Mouse (Mus musculus): ENCODE data around the gene Ybey.

Gene Ybey

DNA sequence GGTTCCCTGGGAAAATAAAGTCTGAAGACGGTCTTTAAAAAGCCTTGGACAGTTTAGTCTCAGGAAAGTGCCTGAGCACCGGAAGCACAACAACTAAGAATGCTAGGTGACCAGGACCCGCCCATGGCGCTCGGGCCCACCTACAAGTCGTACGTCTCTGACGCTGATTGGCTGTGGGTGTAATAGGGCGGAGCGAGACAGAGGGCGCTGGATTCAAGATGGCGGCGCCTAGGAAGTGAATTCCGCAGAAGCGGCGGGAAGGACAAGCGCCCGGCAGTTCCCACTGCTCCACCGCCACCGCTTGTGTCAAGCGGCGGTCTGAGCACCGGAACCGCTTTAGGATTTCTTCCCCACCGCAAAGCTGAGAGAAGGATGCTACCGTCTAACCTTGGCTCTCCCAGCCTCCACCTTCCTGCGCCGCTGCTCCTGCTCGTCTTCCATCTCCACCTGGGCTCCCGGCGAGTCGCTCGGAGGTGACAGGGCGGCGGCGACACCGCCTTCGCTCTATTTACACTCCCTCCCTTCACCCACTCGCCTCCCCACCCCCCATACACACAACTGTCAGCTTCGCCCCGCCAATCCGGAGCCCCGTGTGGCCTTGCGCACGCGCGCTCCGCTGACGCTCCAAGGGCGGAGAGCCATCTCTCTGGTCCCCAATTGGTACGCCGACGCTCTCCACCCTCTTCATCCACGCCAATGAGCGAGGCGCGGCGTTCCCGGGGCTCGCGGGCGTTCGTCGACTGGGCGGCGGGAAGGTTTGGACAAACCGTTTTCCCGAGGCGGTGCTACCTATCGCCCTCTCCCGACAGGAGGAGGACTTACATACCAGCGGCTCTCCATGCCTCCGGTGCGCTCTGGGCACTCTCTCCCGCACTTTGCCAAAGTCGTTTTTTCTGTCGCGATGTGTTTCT, 26.5 kb downstream of the Ybey start, which contains the start of gene Pcnt:
TSS of gene Pcnt (minus strand) at position 609 of the 911 bp plus-strand sequence.
- peak; percentile 91 for DNase-seq (ENCODE audit: low read depth, low spot score)

DNA sequence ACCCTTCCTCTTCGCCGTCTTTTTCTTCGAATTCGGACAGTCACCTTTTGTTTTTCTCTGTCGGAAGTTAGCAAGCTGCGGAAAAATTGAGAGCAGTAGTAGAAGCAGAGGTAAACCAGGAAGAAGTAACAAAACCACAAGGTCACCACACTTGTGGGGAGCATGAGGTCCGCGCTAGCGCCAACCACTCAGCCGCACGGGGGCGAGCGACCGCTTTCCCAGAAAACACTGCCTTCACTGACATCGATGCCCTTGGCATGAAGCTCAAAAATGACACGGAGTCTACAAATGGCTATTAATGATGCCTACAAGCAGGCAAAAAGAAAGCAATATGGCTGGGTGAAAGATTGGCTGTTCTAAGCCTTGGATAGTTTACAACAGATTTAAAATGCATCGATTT, 28.6 kb downstream of the Ybey start, which contains the start of gene AC141477.1:
TSS of gene AC141477.1 (minus strand) at position 164 of the 400 bp plus-strand sequence.
- no peak for DNase-seq (ENCODE audit: low read depth, low spot score)

DNA sequence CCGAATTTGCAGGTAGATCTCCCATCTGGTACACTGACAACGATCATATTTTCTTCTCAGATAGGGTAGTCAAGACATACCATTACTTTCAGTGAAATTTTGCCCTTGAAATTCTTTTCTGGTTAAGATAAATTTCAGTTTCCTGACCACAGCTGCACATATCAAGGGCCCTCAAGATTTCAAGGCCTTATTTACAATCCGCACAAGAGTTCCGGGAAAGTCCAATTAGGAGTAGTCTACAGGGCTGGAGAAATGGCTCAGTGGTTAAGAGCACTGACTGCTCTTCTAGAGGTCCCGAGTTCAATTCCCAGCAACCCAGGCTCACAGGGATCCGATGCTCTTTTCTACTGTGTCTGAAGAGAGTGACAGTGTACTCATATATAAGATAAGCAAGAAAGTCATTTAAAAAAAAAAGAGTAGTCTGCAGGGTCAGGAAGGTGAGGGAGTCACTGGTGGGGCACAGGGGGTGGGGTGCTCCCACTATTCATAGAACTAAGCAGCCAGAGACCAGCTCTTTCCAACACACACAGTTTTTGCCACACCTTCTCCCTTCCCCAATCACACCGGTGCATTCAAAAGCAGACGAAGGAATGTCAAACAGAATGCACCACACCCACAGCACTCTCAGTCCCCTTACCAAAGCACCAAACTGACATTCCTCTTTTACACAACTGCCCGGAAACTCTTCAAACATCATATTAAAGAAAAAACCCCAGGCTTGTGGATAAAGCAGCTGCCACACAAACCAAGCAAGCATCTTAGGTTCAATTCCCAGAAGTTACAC, 29.6 kb downstream of the Ybey start:
- no peak for DNase-seq (ENCODE audit: low read depth, low spot score)

DNA sequence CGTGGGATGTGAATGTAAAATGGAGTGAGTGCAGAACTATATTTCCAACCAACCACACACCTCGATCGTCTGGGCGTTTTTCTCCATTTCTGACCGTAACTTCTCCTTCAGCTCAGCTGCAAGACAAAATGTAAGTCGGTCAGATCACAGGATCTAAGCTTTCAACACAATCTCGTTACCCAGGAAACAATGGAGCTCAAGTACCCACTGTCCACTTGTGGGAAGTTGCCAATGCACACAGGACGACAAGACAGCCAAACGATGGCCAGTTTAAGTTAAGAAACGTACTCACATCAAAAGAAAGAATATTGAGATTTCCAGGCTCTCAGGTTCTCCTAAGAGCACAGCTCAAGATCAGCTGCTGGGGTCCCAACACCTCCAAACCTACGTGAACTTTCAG, 35.0 kb downstream of the Ybey start:
- DNase-seq (ENCODE audit: low read depth, low spot score), result no peak

DNA sequence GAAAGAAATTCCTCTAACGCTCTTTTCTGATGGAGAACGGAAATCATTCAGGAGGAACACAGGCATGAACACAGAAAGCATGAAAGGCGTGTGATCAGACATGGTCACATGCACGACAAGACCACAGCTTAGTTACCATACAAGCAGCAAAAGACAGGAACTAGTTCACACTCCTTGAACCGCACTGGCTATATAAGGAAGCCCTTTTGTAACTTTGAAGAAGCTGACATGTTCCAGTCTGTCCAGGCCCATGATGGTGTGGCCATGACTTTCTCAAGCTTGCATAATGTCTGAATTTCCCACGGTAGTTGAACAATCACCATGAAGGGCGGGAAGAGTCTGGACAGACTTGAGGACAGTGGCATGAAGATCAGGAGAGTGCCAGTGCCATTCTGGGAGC, 43.2 kb downstream of the Ybey start:
- DNase-seq (ENCODE audit: low read depth, low spot score), result no peak

DNA sequence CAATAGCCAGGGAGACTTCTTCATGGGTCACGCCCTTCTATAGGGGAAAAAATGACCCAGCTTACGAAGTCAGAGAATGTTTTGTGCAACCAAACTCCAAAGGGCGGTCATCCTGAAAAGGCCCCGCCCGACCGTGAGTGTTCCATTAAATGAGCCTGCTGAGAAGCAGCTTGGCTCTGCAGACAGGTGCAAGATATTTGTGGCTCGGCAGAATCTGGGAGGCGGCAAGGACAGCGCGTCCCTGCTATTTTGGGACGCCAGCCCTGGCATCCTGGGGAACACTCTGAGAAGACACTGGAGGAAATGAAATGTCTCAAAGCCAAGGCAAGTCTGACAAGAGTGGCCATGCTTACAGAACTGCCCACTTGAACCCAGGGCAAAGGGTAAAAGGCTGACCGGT, 52.1 kb downstream of the Ybey start:
- no peak for DNase-seq (ENCODE audit: low read depth, low spot score)

Measured in retina, adult 2 months (tissue).